Mouse (Mus musculus) liver, embryonic 14.5 days (tissue): Measurements from ENCODE around the gene Gpr31b.
"Not testable (repeated sequence)": the region's sequence is repeated elsewhere in the genome, so short reads cannot be mapped to it uniquely, and the experiment has no call there.

Experiments used
- CTCF ChIP-seq: IDR thresholded peaks from 2 replicates; pipeline ENCODE4 v1.5.1; 2016; ENCODE audit warnings: antibody characterized with exemption, low read depth, control low read depth
- EP300 ChIP-seq: IDR thresholded peaks from 2 replicates; pipeline ENCODE4 v1.6.1; 2016; ENCODE audit warnings: antibody characterized with exemption, low read depth

GRCm38 (mm10) chr17:13069227-13069626 is 17.1 kb upstream of the Gpr31b start:
- not testable (repeated sequence) for TF ChIP-seq CTCF, EP300
